ENCODE assay signal across 14 mouse cellular contexts in the genomic region with DNA sequence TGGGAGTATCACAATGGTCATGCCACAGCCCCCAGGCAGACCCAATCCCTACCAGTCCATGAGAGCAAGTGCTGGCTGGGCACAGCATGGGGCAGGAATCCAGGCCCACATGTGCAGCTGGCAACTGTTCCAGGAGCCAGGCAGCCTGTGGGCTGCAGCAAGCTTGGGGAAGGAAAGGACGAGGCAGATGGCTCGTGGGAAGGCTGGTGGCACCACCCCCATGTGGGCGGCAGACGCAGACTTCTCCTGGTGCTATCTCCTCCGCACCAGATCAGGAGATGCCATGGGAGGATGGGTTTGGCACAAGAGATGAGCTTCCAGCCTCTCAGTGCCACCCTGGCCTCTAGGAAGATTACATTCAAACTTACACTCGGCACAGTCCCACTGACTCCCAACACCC. TPM values are rescaled to one million over a fixed set of nuclear protein-coding genes. Genes with fewer than 3 reads are reported as not detected.
DNase-seq lines count a peak whose midpoint lies in the region; ATAC-seq and TF ChIP-seq lines count a peak whose summit lies in the region.
"Had no signal": no experiment of that assay in that cellular context is flagged by ENCODE, and none has a peak within 500 bp of the region (broad histone marks: within the 10 kb centered on the region; RNA-seq: fewer than 3 reads in every experiment).

No protein-coding gene starts in this region.

- no peaks in the 10 kb centered on the region for H3K27me3 ChIP-seq in kidney, adult 2 months (replicated peaks; ENCODE audit: control insufficient read depth, insufficient read depth, low read length)
- H3K27me3 ChIP-seq: embryonic facial prominence, embryonic 15.5 days had no signal

- H3K4me3 ChIP-seq in kidney, adult 2 months (ENCODE audit: insufficient read depth, low read depth, low read length), result no peak overlapping the region
- no peak overlapping the region for H3K4me3 ChIP-seq in lung, adult 2 months (replicated peaks; ENCODE audit: extremely low read depth, low read depth, low read length)
- H3K4me3 ChIP-seq: embryonic facial prominence, embryonic 15.5 days had no signal

- no peak for TF ChIP-seq CTCF in kidney, adult 2 months (conservative IDR thresholded peaks at IDR 0.05; ENCODE audit: insufficient read depth, insufficient read length, low read depth, low read length)
- TF ChIP-seq CTCF in lung, adult 2 months (IDR thresholded peaks at IDR 0.05; ENCODE audit: insufficient read depth, low read length), result no peak

- H3K4me1 ChIP-seq in kidney, adult 2 months (ENCODE audit: control insufficient read depth, insufficient read depth, low read length), result no peaks in the 10 kb centered on the region
- no peaks in the 10 kb centered on the region for H3K4me1 ChIP-seq in lung, adult 2 months (ENCODE audit: control insufficient read depth, insufficient read depth, low read length)

- peak; percentile 69 for DNase-seq in cerebellum, adult 11 months
- DNase-seq in cerebellum, postnatal 14 days, result peak; percentile 68 to 73
- peak; percentile 76 to 79 for DNase-seq in layer of hippocampus, postnatal 10 days (ENCODE audit: low spot score in 2 of 2)
- DNase-seq in right cerebral cortex, adult 2 months (ENCODE audit: low spot score in 2 of 2), result peak; percentile 93 to 94
- no peak for DNase-seq in thymus, postnatal 25 days
- DNase-seq in kidney, adult 2 months, result no peak
- no peak for DNase-seq in lung, adult 2 months
- DNase-seq: kidney, postnatal 4 days; lung, adult 18-20 months had no signal

- 77% methylated on average over 6 of the region's 6 CpGs for WGBS in kidney, adult 2 months
- WGBS in lung, adult 2 months, result 79% methylated on average over 6 of the region's 6 CpGs

- no peak for ATAC-seq in cerebellum, adult (ENCODE audit: insufficient number of reproducible peaks, low FRiP score, low TSS enrichment)
- ATAC-seq: midbrain, embryonic 16.5 days had no signal

- H3K27ac ChIP-seq in kidney, adult 2 months (ENCODE audit: insufficient read depth, low read depth, low read length), result no peak overlapping the region
- H3K27ac ChIP-seq: embryonic facial prominence, embryonic 15.5 days; hindbrain, embryonic 14.5 days; stomach, postnatal 0 days had no signal

- H3K36me3 ChIP-seq in kidney, adult 2 months (ENCODE audit: control insufficient read depth, insufficient read depth, low read length), result no peaks in the 10 kb centered on the region
- H3K36me3 ChIP-seq: embryonic facial prominence, embryonic 15.5 days had no signal

- TF ChIP-seq POLR2A in kidney, adult 2 months (IDR thresholded peaks at IDR 0.05; ENCODE audit: low read depth, low read length), result no peak
- no peak for TF ChIP-seq POLR2A in lung, adult 2 months (IDR thresholded peaks at IDR 0.05; ENCODE audit: borderline replicate concordance, extremely low read depth, low read depth, low read length)

RNA-seq across cellular contexts. Expression of a gene that starts 33.7 kb away (rescaled TPM):
- total RNA-seq in layer of hippocampus, postnatal 10 days (2021), result 10 to 100 TPM; 20.2 to 21.9 TPM
- polyA plus RNA-seq in kidney, adult 2 months (2012; rRNA removed), result 4.2 and 4.9 TPM in 2 replicates
- 6.1 TPM in 2 replicates for polyA plus RNA-seq in lung, adult 2 months (2012; rRNA removed)

RNA-seq across cellular contexts. Expression of a gene that starts 53.2 kb away (rescaled TPM):
- total RNA-seq in layer of hippocampus, postnatal 10 days (2021), result 1 to 10 TPM; 5.1 to 6.8 TPM
- 0.86 and 1.3 TPM in 2 replicates for polyA plus RNA-seq in kidney, adult 2 months (2012; rRNA removed)
- polyA plus RNA-seq in lung, adult 2 months (2012; rRNA removed), result 7.4 and 10.5 TPM in 2 replicates

RNA-seq across cellular contexts. Expression of a gene that starts 54.9 kb away (rescaled TPM):
- total RNA-seq in layer of hippocampus, postnatal 10 days (2021), result 10 to 100 TPM; 37.2 to 37.4 TPM
- polyA plus RNA-seq in kidney, adult 2 months (2012; rRNA removed), result 65.7 and 72.7 TPM in 2 replicates
- polyA plus RNA-seq in lung, adult 2 months (2012; rRNA removed), result 22.2 and 25.1 TPM in 2 replicates

Comparison
In these comparisons a context has a peak if more than half of its experiments do, and no peak if none do; other contexts are left out.
1. DNase-seq: peak in cerebellum, adult 11 months (single experiment), cerebellum, postnatal 14 days (2 of 2), layer of hippocampus, postnatal 10 days (2 of 2) and right cerebral cortex, adult 2 months (2 of 2); none in thymus, postnatal 25 days (single experiment), kidney, adult 2 months (single experiment) and lung, adult 2 months (single experiment).